In genomic region chr13:49044145-49044561, GRCm38 (mm10) we compare ENCODE assay signal across 13 mouse cellular contexts.
A peak's percentile ranks its signal among the peaks of the same experiment; 100 is the strongest.
DNase-seq lines count a peak whose midpoint lies in the region; ATAC-seq and TF ChIP-seq lines count a peak whose summit lies in the region.
"Had no signal": no experiment of that assay in that cellular context is flagged by ENCODE, and none has a peak within 500 bp of the region (broad histone marks: within the 10 kb centered on the region; RNA-seq: fewer than 3 reads in every experiment).

No protein-coding gene starts in this region.

- WGBS in forebrain, embryonic 13.5 days: 7% methylated on average over 10 of the region's 10 CpGs
- WGBS in midbrain, embryonic 14.5 days: 8% methylated on average over 10 of the region's 10 CpGs
- 35% methylated on average over 10 of the region's 10 CpGs for WGBS in thymus, adult 2 months

- peak; percentile 26 for DNase-seq in Muller cell, postnatal 12 days (ENCODE audit: inconsistent ontology term)
- DNase-seq in embryo, embryonic 10 days (ENCODE audit: low spot score): peak; percentile 60
- peak; percentile 43 for DNase-seq in midbrain, embryonic 14.5 days
- no peak for DNase-seq in thymus, adult 2 months
- no peak for DNase-seq in frontal cortex, postnatal 25 days (ENCODE audit: low spot score in 2 of 2)
- no peak for DNase-seq in adrenal gland, adult 2 months
- DNase-seq: cerebellum, postnatal 10 days; lung, adult 2 months; right cerebral cortex, postnatal 4 days; thymus, postnatal 36 days had no signal

- H3K4me3 ChIP-seq in forebrain, embryonic 13.5 days: no peak overlapping the region
- H3K4me3 ChIP-seq in midbrain, embryonic 14.5 days (replicated peaks; ENCODE audit: low read depth, low read length): no peak overlapping the region
- no peak overlapping the region for H3K4me3 ChIP-seq in thymus, adult 2 months (ENCODE audit: control insufficient read depth, insufficient read depth, low read length)
- H3K4me3 ChIP-seq: stomach, embryonic 15.5 days had no signal

- no peak for TF ChIP-seq CTCF in thymus, adult 2 months (IDR thresholded peaks at IDR 0.05; ENCODE audit: borderline replicate concordance, control insufficient read depth, extremely low read depth, insufficient read depth, low read length, poor library complexity)

- peaks cover 16% of the 10 kb centered on the region for H3K4me1 ChIP-seq in forebrain, embryonic 13.5 days
- H3K4me1 ChIP-seq in midbrain, embryonic 14.5 days (ENCODE audit: control insufficient read depth, insufficient read depth, low read length): no peaks in the 10 kb centered on the region
- H3K4me1 ChIP-seq in thymus, adult 2 months (replicated peaks; ENCODE audit: control insufficient read depth, insufficient read depth, low read length): peaks cover 8% of the 10 kb centered on the region
- H3K4me1 ChIP-seq: stomach, embryonic 15.5 days had no signal

- H3K27ac ChIP-seq in forebrain, embryonic 13.5 days: peak overlapping the region; percentile 51
- peak overlapping the region; percentile 43 for H3K27ac ChIP-seq in midbrain, embryonic 14.5 days (replicated peaks; ENCODE audit: low read depth, low read length)
- no peak overlapping the region for H3K27ac ChIP-seq in thymus, adult 2 months (ENCODE audit: control insufficient read depth, insufficient read depth, low read length)
- H3K27ac ChIP-seq: stomach, embryonic 15.5 days had no signal

- no peak overlapping the region for H3K4me2 ChIP-seq in forebrain, embryonic 13.5 days
- no peak overlapping the region for H3K4me2 ChIP-seq in midbrain, embryonic 14.5 days (ENCODE audit: low read length)
- H3K4me2 ChIP-seq: stomach, embryonic 15.5 days had no signal

- peaks cover 53% of the 10 kb centered on the region for H3K36me3 ChIP-seq in forebrain, embryonic 13.5 days (ENCODE audit: poor library complexity, severe bottlenecking)
- H3K36me3 ChIP-seq in midbrain, embryonic 14.5 days (ENCODE audit: control insufficient read depth, insufficient read depth, low read length): peaks cover 21% of the 10 kb centered on the region
- no peaks in the 10 kb centered on the region for H3K36me3 ChIP-seq in thymus, adult 2 months (ENCODE audit: control insufficient read depth, insufficient read depth, low read length)
- H3K36me3 ChIP-seq: stomach, embryonic 15.5 days had no signal

- TF ChIP-seq POLR2A in thymus, adult 2 months (IDR thresholded peaks at IDR 0.05; ENCODE audit: control insufficient read depth, extremely low read depth, insufficient read depth, low read length, poor library complexity): no peak

- peak; percentile 69 for ATAC-seq in forebrain, embryonic 13.5 days
- ATAC-seq in midbrain, embryonic 14.5 days (ENCODE audit: low FRiP score, low TSS enrichment): no peak; the same call in 1 of the 2 replicates
- ATAC-seq: Patski had no signal

- peak overlapping the region; percentile 8; the same call in 1 of the 2 replicates for H3K9ac ChIP-seq in forebrain, embryonic 13.5 days
- H3K9ac ChIP-seq in midbrain, embryonic 14.5 days (replicated peaks; ENCODE audit: low read length): peak overlapping the region; percentile 31; the same call in 1 of the 2 replicates
- H3K9ac ChIP-seq: stomach, embryonic 15.5 days had no signal

- H3K9me3 ChIP-seq in forebrain, embryonic 13.5 days (replicated peaks): no peaks in the 10 kb centered on the region
- no peaks in the 10 kb centered on the region for H3K9me3 ChIP-seq in midbrain, embryonic 14.5 days (ENCODE audit: control insufficient read depth, low read length)
- H3K9me3 ChIP-seq: stomach, embryonic 15.5 days had no signal

- no peaks in the 10 kb centered on the region for H3K27me3 ChIP-seq in forebrain, embryonic 13.5 days
- H3K27me3 ChIP-seq in midbrain, embryonic 14.5 days (ENCODE audit: control insufficient read depth, insufficient read depth, low read length): no peaks in the 10 kb centered on the region
- H3K27me3 ChIP-seq in thymus, adult 2 months (ENCODE audit: control insufficient read depth, insufficient read depth, low read length): no peaks in the 10 kb centered on the region
- H3K27me3 ChIP-seq: stomach, embryonic 15.5 days had no signal

Comparison
In these comparisons a context has a peak if more than half of its experiments do, and no peak if none do; other contexts are left out.
1. DNase-seq: peak in Muller cell, postnatal 12 days (single experiment), embryo, embryonic 10 days (single experiment) and midbrain, embryonic 14.5 days (single experiment); none in thymus, adult 2 months (single experiment), frontal cortex, postnatal 25 days (0 of 2) and adrenal gland, adult 2 months (single experiment).